Mouse (Mus musculus): ENCODE data around the gene Card11. TPM values are rescaled to one million over a fixed set of nuclear protein-coding genes. Genes with fewer than 3 reads are reported as not detected.

The Card11 gene
- polyA plus RNA-seq, 1 experiment: 63.7 TPM

- TF ChIP-seq POLR2A (IDR thresholded peaks at IDR 0.05; ENCODE audit: low read depth, low read length): no peak
- no peak for TF ChIP-seq CTCF (IDR thresholded peaks at IDR 0.05; ENCODE audit: extremely low read depth, insufficient read depth, insufficient read length, insufficient replicate concordance)
- H3K27me3 ChIP-seq (ENCODE audit: control insufficient read depth, insufficient read depth, low read length): no peaks in the 10 kb centered on the region
- H3K27ac ChIP-seq (ENCODE audit: insufficient read depth, low read length): no peak overlapping the region
- peaks cover 4% of the 10 kb centered on the region for H3K4me1 ChIP-seq (ENCODE audit: control insufficient read depth, insufficient read depth, insufficient read length)
- DNase-seq (ENCODE audit: low read depth in 1 of 2, low spot score in 2 of 2): no peak
- no peak overlapping the region for H3K4me3 ChIP-seq (ENCODE audit: extremely low read depth, insufficient read depth, insufficient read length)
- H3K36me3 ChIP-seq (ENCODE audit: control insufficient read depth, insufficient read depth, low read length): no peaks in the 10 kb centered on the region
- WGBS: 78% methylated on average over 8 of the region's 8 CpGs
Measured at GRCm38 (mm10) chr5:140831064-140831431, 169.3 kb downstream of the Card11 start.

GRCm38 (mm10) chr5:140830314-140831063 is 169.9 kb downstream of the Card11 start, which contains the start of gene Gna12:
Gene Gna12, minus strand, starts transcription at chr5:140830431.
- 2% methylated on average over 49 of the region's 49 CpGs for WGBS
- Histone ChIP-seq H3K4me1 (ENCODE audit: control insufficient read depth, insufficient read depth, insufficient read length) (peaks cover 4% of the 10 kb centered on the region), H3K27me3 (ENCODE audit: control insufficient read depth, insufficient read depth, low read length) (no peaks in the 10 kb centered on the region), H3K27ac (ENCODE audit: insufficient read depth, low read length) (peak within 1 kb of the TSS; percentile 48), H3K36me3 (ENCODE audit: control insufficient read depth, insufficient read depth, low read length) (no peaks in the 10 kb centered on the region), H3K4me3 (ENCODE audit: extremely low read depth, insufficient read depth, insufficient read length) (peak within 1 kb of the TSS; percentile 94)
- TF ChIP-seq CTCF (IDR thresholded peaks at IDR 0.05; ENCODE audit: extremely low read depth, insufficient read depth, insufficient read length, insufficient replicate concordance): no peak
- no peak for TF ChIP-seq POLR2A (IDR thresholded peaks at IDR 0.05; ENCODE audit: low read depth, low read length)
- peak; percentile 95 to 99 for DNase-seq (ENCODE audit: low read depth in 1 of 2, low spot score in 2 of 2)

DNA sequence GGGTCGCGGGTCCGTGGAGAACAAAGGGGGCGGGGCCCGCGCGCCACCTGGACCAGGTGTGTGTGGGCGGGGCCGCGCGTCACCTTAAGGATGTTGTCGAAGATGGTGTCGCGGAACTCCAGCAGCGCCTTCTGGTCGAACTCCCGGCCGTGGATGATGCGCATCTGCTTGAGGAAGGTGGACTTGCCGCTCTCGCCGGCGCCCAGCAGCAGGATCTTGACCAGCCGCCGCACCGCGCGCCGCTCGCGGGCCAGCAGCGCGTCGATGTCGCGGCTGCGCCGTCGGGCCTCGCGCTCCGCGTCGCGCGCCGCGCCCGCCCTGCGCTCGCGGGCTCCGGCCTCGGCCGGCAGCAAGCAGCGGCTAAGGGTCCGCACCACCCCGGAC is 170.5 kb downstream of the Card11 start:
- Histone ChIP-seq H3K27me3 (ENCODE audit: control insufficient read depth, insufficient read depth, low read length) (no peaks in the 10 kb centered on the region), H3K4me1 (ENCODE audit: control insufficient read depth, insufficient read depth, insufficient read length) (peaks cover 4% of the 10 kb centered on the region), H3K36me3 (ENCODE audit: control insufficient read depth, insufficient read depth, low read length) (no peaks in the 10 kb centered on the region), H3K27ac (ENCODE audit: insufficient read depth, low read length) (peak overlapping the region; percentile 48), H3K4me3 (ENCODE audit: extremely low read depth, insufficient read depth, insufficient read length) (peak overlapping the region; percentile 94)
- DNase-seq (ENCODE audit: low read depth in 1 of 2, low spot score in 2 of 2): peak in 1 of 2 experiments; percentile 14
- WGBS: 3% methylated on average over 57 of the region's 58 CpGs
- TF ChIP-seq POLR2A (IDR thresholded peaks at IDR 0.05; ENCODE audit: low read depth, low read length) (no peak), CTCF (IDR thresholded peaks at IDR 0.05; ENCODE audit: extremely low read depth, insufficient read depth, insufficient read length, insufficient replicate concordance) (no peak)

- peak in 1 of 2 experiments; percentile 26 for DNase-seq (ENCODE audit: low read depth in 1 of 2, low spot score in 2 of 2)
- no peaks in the 10 kb centered on the region for H3K27me3 ChIP-seq (ENCODE audit: control insufficient read depth, insufficient read depth, low read length)
- peaks cover 4% of the 10 kb centered on the region for H3K4me1 ChIP-seq (ENCODE audit: control insufficient read depth, insufficient read depth, insufficient read length)
- H3K36me3 ChIP-seq (ENCODE audit: control insufficient read depth, insufficient read depth, low read length): no peaks in the 10 kb centered on the region
- H3K27ac ChIP-seq (ENCODE audit: insufficient read depth, low read length): peak overlapping the region; percentile 48; the same call in 1 of the 2 replicates
- TF ChIP-seq CTCF (IDR thresholded peaks at IDR 0.05; ENCODE audit: extremely low read depth, insufficient read depth, insufficient read length, insufficient replicate concordance): no peak
- no peak for TF ChIP-seq POLR2A (IDR thresholded peaks at IDR 0.05; ENCODE audit: low read depth, low read length)
- 40% methylated on average over 18 of the region's 18 CpGs for WGBS
- peak overlapping the region; percentile 94 for H3K4me3 ChIP-seq (ENCODE audit: extremely low read depth, insufficient read depth, insufficient read length)
Measured at GRCm38 (mm10) chr5:140829081-140829910, 171.1 kb downstream of the Card11 start.

DNA sequence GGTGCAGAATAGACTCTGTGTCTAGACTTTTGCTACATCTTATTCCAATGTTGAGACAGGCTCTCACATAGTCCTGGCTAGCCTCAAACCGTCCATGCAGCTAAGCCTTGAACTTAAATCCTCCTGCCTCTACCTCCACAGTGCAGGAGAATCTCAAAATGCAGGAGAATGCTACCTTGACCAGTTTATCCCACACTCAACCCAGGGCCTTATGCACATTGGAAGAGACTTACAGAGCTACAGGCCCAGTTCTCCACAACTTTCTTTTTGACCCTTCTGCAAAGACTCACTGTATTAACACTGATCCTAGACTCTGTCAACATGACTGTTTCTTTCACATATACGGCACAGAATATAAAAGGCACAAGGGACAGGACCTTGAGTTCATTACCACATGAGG is 172.0 kb downstream of the Card11 start:
- Histone ChIP-seq H3K4me3 (ENCODE audit: extremely low read depth, insufficient read depth, insufficient read length) (no peak overlapping the region), H3K27ac (ENCODE audit: insufficient read depth, low read length) (0 out of 2 replicates have a peak overlapping the region, but pooled peaks have one; percentile 16)

GRCm38 (mm10) chr5:140827896-140828295 is 172.5 kb downstream of the Card11 start:
- Histone ChIP-seq H3K27ac (ENCODE audit: insufficient read depth, low read length) (no peak overlapping the region), H3K36me3 (ENCODE audit: control insufficient read depth, insufficient read depth, low read length) (no peaks in the 10 kb centered on the region), H3K4me3 (ENCODE audit: extremely low read depth, insufficient read depth, insufficient read length) (no peak overlapping the region), H3K4me1 (ENCODE audit: control insufficient read depth, insufficient read depth, insufficient read length) (peaks cover 4% of the 10 kb centered on the region), H3K27me3 (ENCODE audit: control insufficient read depth, insufficient read depth, low read length) (no peaks in the 10 kb centered on the region)
- TF ChIP-seq POLR2A (IDR thresholded peaks at IDR 0.05; ENCODE audit: low read depth, low read length) (no peak), CTCF (IDR thresholded peaks at IDR 0.05; ENCODE audit: extremely low read depth, insufficient read depth, insufficient read length, insufficient replicate concordance) (no peak)
- WGBS: 85% methylated on average over 8 of the region's 8 CpGs
- no peak for DNase-seq (ENCODE audit: low read depth in 1 of 2, low spot score in 2 of 2)

More for the DNA sequence above, 172.0 kb downstream of the Card11 start:
- H3K36me3 ChIP-seq (ENCODE audit: control insufficient read depth, insufficient read depth, low read length): no peaks in the 10 kb centered on the region
- DNase-seq (ENCODE audit: low read depth in 1 of 2, low spot score in 2 of 2): no peak
- TF ChIP-seq CTCF (IDR thresholded peaks at IDR 0.05; ENCODE audit: extremely low read depth, insufficient read depth, insufficient read length, insufficient replicate concordance) (no peak), POLR2A (IDR thresholded peaks at IDR 0.05; ENCODE audit: low read depth, low read length) (no peak)
- WGBS: 78% methylated on average over 2 of the region's 2 CpGs
- peaks cover 4% of the 10 kb centered on the region for H3K4me1 ChIP-seq (ENCODE audit: control insufficient read depth, insufficient read depth, insufficient read length)
- H3K27me3 ChIP-seq (ENCODE audit: control insufficient read depth, insufficient read depth, low read length): no peaks in the 10 kb centered on the region
